Mouse (Mus musculus) left cerebral cortex, adult 9 months (tissue): ENCODE results near the gene Map3k13.
A peak's percentile ranks its signal among the peaks of the same experiment; 100 is the strongest.
"Not testable (repeated sequence)": the region's sequence is repeated elsewhere in the genome, so short reads cannot be mapped to it uniquely, and the experiment has no call there.

ENCODE experiments used
- DNase-seq, 2 experiments: peaks; one replicate each; pipeline ENCODE4 v3.0.0; 2022; ENCODE audit warnings: low spot score in 2 of 2

Gene Map3k13

GRCm38 (mm10) chr16:21793875-21794696 is at the start of gene Map3k13:
Gene Map3k13 (plus strand): TSS chr16:21794346.
- DNase-seq = peak; percentile 82 to 95

GRCm38 (mm10) chr16:21758447-21758846 is 35.7 kb upstream of the Map3k13 start:
- DNase-seq = no peak

GRCm38 (mm10) chr16:21768255-21768654 is 25.9 kb upstream of the Map3k13 start:
- no peak for DNase-seq

- DNase-seq = no peak
These were observed 24.5 kb upstream of the Map3k13 start for GRCm38 (mm10) chr16:21769667-21770066.

GRCm38 (mm10) chr16:21774725-21775124 is 19.4 kb upstream of the Map3k13 start:
- DNase-seq = no peak

- DNase-seq = no peak
These were observed 15.8 kb upstream of the Map3k13 start for GRCm38 (mm10) chr16:21778293-21778866.

GRCm38 (mm10) chr16:21779149-21779548 is 15.0 kb upstream of the Map3k13 start:
- DNase-seq = no peak

GRCm38 (mm10) chr16:21781277-21781676 is 12.9 kb upstream of the Map3k13 start:
- DNase-seq = no peak

- no peak for DNase-seq
These were observed 12.3 kb upstream of the Map3k13 start for GRCm38 (mm10) chr16:21781895-21782294.

GRCm38 (mm10) chr16:21782807-21783206 is 11.3 kb upstream of the Map3k13 start:
- no peak for DNase-seq

GRCm38 (mm10) chr16:21785000-21785399 is 9.1 kb upstream of the Map3k13 start:
- no peak for DNase-seq

- no peak for DNase-seq
These were observed 7.8 kb upstream of the Map3k13 start for GRCm38 (mm10) chr16:21786317-21786716.

GRCm38 (mm10) chr16:21787516-21788353 is 6.4 kb upstream of the Map3k13 start, which contains the start of gene Ehhadh:
Gene Ehhadh (minus strand): TSS chr16:21787807.
- no peak for DNase-seq

- DNase-seq = no peak
These were observed 5.6 kb upstream of the Map3k13 start for GRCm38 (mm10) chr16:21788581-21788980.

GRCm38 (mm10) chr16:21789180-21789579 is 5.0 kb upstream of the Map3k13 start:
- no peak for DNase-seq

GRCm38 (mm10) chr16:21790469-21790868 is 3.7 kb upstream of the Map3k13 start:
- no peak for DNase-seq

GRCm38 (mm10) chr16:21791779-21792178 is 2.4 kb upstream of the Map3k13 start:
- no peak for DNase-seq

- DNase-seq = not testable (repeated sequence)
These were observed 901 bp upstream of the Map3k13 start for GRCm38 (mm10) chr16:21793080-21793810.

GRCm38 (mm10) chr16:21794697-21795045 is 525 bp downstream of the Map3k13 start:
- no peak for DNase-seq

- DNase-seq = no peak
These were observed 925 bp downstream of the Map3k13 start for GRCm38 (mm10) chr16:21795071-21795470.

- DNase-seq = no peak
These were observed 10.1 kb downstream of the Map3k13 start for GRCm38 (mm10) chr16:21804258-21804657.

GRCm38 (mm10) chr16:21806892-21807291 is 12.7 kb downstream of the Map3k13 start:
- no peak for DNase-seq
